ENCODE assay signal across 11 mouse cellular contexts in the genomic region with DNA sequence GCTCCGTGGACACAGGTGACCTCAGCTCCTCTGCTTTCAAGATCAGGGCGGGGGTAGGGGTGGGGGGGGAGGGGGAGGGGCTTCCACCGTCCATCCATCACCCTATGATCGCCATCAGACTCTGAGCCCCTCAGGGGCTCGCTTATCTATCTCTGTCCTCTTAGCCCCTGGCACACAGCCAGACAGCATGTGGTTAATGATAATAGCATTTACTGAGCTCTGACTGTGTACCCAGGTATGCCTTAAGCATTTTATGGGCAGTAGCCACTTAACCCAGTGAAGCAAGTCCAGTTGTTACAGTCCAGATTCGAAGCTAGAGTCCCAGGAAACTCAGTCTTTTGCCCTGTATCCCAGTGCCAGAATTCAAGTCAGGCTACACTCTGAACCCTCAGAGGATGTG. TPM values are rescaled to one million over a fixed set of nuclear protein-coding genes. Genes with fewer than 3 reads are reported as not detected.
DNase-seq lines count a peak whose midpoint lies in the region; ATAC-seq lines count a peak whose summit lies in the region.
"Had no signal": no experiment of that assay in that cellular context is flagged by ENCODE, and none has a peak within 500 bp of the region (broad histone marks: within the 10 kb centered on the region; RNA-seq: fewer than 3 reads in every experiment).

No protein-coding gene starts in this region.

- peaks cover 2 to 19% of the 10 kb centered on the region in 2 experiments; a peak in 3 of 4 replicates for H3K4me1 ChIP-seq in heart, embryonic 14.5 days (ENCODE audit: control insufficient read depth in 2 of 2, insufficient read depth in 2 of 2, low read length in 2 of 2)
- H3K4me1 ChIP-seq in neural tube, embryonic 13.5 days (replicated peaks), result peaks cover 9% of the 10 kb centered on the region

- H3K27ac ChIP-seq in heart, embryonic 14.5 days (replicated peaks in 1 of 2; ENCODE audit: control insufficient read depth in 1 of 2, insufficient read depth in 1 of 2, low read depth in 2 of 2, low read length in 2 of 2), result 0 out of 4 replicates have a peak overlapping the region, but pooled peaks of 1 of the 2 experiments have one; percentile 24
- H3K27ac ChIP-seq in neural tube, embryonic 13.5 days (replicated peaks), result no peak overlapping the region
- H3K27ac ChIP-seq: midbrain, embryonic 12.5 days had no signal

- no peaks in the 10 kb centered on the region for H3K27me3 ChIP-seq in heart, embryonic 14.5 days (ENCODE audit: control insufficient read depth, insufficient read depth, low read length)
- H3K27me3 ChIP-seq in neural tube, embryonic 13.5 days, result no peaks in the 10 kb centered on the region

- ATAC-seq in heart, embryonic 14.5 days (ENCODE audit: insufficient number of reproducible peaks, insufficient read depth, low FRiP score, low read depth), result no peak; the same call in 1 of the 2 replicates
- ATAC-seq in neural tube, embryonic 13.5 days (ENCODE audit: low read depth), result peak; percentile 65; the same call in 1 of the 2 replicates
- ATAC-seq: CD4-positive, CD25-positive, alpha-beta regulatory T cell, adult 4 months had no signal

- WGBS in heart, embryonic 14.5 days, result 4% methylated on average over 6 of the region's 6 CpGs
- whole genome bisulfite sequencing in neural tube, embryonic 13.5 days, result 4% methylated on average over 6 of the region's 6 CpGs

- H3K36me3 ChIP-seq in heart, embryonic 14.5 days (ENCODE audit: control insufficient read depth, insufficient read depth, low read length), result no peaks in the 10 kb centered on the region
- H3K36me3 ChIP-seq in neural tube, embryonic 13.5 days, result no peaks in the 10 kb centered on the region
- H3K36me3 ChIP-seq: midbrain, embryonic 12.5 days had no signal

- no peak overlapping the region for H3K4me3 ChIP-seq in heart, embryonic 14.5 days (ENCODE audit: control insufficient read depth in 1 of 2, insufficient read depth in 1 of 2, low read depth in 1 of 2, low read length in 2 of 2)
- no peak overlapping the region for H3K4me3 ChIP-seq in neural tube, embryonic 13.5 days
- H3K4me3 ChIP-seq: midbrain, embryonic 12.5 days had no signal

- no peaks in the 10 kb centered on the region for H3K9me3 ChIP-seq in heart, embryonic 14.5 days (ENCODE audit: control insufficient read depth, low read length)
- H3K9me3 ChIP-seq in neural tube, embryonic 13.5 days, result no peaks in the 10 kb centered on the region
- H3K9me3 ChIP-seq: midbrain, embryonic 12.5 days had no signal

- H3K9ac ChIP-seq in heart, embryonic 14.5 days (ENCODE audit: low read length), result no peak overlapping the region
- H3K9ac ChIP-seq in neural tube, embryonic 13.5 days, result no peak overlapping the region
- H3K9ac ChIP-seq: midbrain, embryonic 12.5 days had no signal

- DNase-seq in heart, adult 9 months (ENCODE audit: low spot score in 2 of 2), result no peak
- peak; percentile 38 for DNase-seq in NIH3T3 (ENCODE audit: low read depth)
- peak; percentile 59 for DNase-seq in kidney, postnatal 14 days
- no peak for DNase-seq in embryo, embryonic 10.5 days (ENCODE audit: low spot score)
- no peak for DNase-seq in right cerebral cortex, postnatal 36 days (ENCODE audit: low spot score in 2 of 2)
- DNase-seq in right cerebral cortex, postnatal 4 days, result no peak
- DNase-seq: cerebellum, postnatal 36 days had no signal

- H3K4me2 ChIP-seq in heart, embryonic 14.5 days (ENCODE audit: low read length), result peak overlapping the region; percentile 31
- no peak overlapping the region for H3K4me2 ChIP-seq in neural tube, embryonic 13.5 days
- H3K4me2 ChIP-seq: midbrain, embryonic 12.5 days had no signal

RNA-seq across cellular contexts. Expression of gene 6030445D17Rik, which starts 10.5 kb away (rescaled TPM):
- 0.26 and 0.30 TPM in 2 replicates for polyA plus RNA-seq in heart, embryonic 14.5 days (2014; fragmentation: Nextera tagmentation; extraction: Ambion mirVana)
- 0.43 TPM in 1 of 2 replicates, not detected in the other for polyA plus RNA-seq in neural tube, embryonic 13.5 days (2015; fragmentation: Nextera tagmentation; extraction: Ambion mirVana)
- polyA plus RNA-seq: CD4-positive, CD25-positive, alpha-beta regulatory T cell, adult 4 months had no signal

RNA-seq across cellular contexts. Expression of gene Luzp1, which starts 18.0 kb away (rescaled TPM):
- 90.5 and 95.6 TPM in 2 replicates for polyA plus RNA-seq in heart, embryonic 14.5 days (2014; fragmentation: Nextera tagmentation; extraction: Ambion mirVana)
- polyA plus RNA-seq in neural tube, embryonic 13.5 days (2015; fragmentation: Nextera tagmentation; extraction: Ambion mirVana), result 70.9 and 77.6 TPM in 2 replicates

RNA-seq across cellular contexts. Expression of gene Htr1d, which starts 28.2 kb away (rescaled TPM):
- 0.11 TPM in 1 of 2 replicates, not detected in the other for polyA plus RNA-seq in heart, embryonic 14.5 days (2014; fragmentation: Nextera tagmentation; extraction: Ambion mirVana)
- polyA plus RNA-seq in neural tube, embryonic 13.5 days (2015; fragmentation: Nextera tagmentation; extraction: Ambion mirVana), result 0.75 and 1.4 TPM in 2 replicates
- polyA plus RNA-seq: CD4-positive, CD25-positive, alpha-beta regulatory T cell, adult 4 months had no signal

Comparison
In these comparisons a context has a peak if more than half of its experiments do, and no peak if none do; other contexts are left out.
1. DNase-seq: peak in NIH3T3 (single experiment) and kidney, postnatal 14 days (single experiment); none in heart, adult 9 months (0 of 2), embryo, embryonic 10.5 days (single experiment), right cerebral cortex, postnatal 36 days (0 of 2) and right cerebral cortex, postnatal 4 days (single experiment).